Mouse (Mus musculus): ENCODE results near the gene Pirt.

Pirt gene

GRCm38 (mm10) chr11:66946521-66946920 is 34.7 kb downstream of the Pirt start:
- DNase-seq (ENCODE audit: low spot score in 2 of 2): no peak

- DNase-seq (ENCODE audit: low spot score in 2 of 2): no peak
Measured at GRCm38 (mm10) chr11:66946922-66947321, 35.1 kb downstream of the Pirt start.

DNA sequence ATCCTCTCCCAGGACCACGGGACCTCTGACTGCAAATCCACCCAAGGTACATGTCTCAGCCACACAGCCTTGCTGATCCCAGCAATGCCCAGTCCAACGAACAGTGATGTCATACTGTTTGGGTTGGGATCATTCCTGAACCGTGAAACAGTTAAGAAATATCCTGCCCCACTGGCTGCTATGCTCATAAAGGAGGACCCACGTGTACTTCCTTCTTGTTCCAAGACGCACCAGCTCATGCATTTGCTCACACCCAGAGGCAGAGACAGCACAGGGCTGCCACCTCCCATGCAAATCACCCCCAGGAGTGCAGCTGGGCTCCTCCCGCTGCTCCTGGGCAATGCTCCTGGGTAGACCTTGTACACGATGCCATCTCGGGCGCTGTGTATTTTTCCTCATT is 44.5 kb downstream of the Pirt start, which contains the start of gene Tmem238l:
Tmem238l (plus strand) TSS at position 336 of the 400 bp plus-strand sequence.
- no peak for DNase-seq (ENCODE audit: low spot score in 2 of 2)

DNA sequence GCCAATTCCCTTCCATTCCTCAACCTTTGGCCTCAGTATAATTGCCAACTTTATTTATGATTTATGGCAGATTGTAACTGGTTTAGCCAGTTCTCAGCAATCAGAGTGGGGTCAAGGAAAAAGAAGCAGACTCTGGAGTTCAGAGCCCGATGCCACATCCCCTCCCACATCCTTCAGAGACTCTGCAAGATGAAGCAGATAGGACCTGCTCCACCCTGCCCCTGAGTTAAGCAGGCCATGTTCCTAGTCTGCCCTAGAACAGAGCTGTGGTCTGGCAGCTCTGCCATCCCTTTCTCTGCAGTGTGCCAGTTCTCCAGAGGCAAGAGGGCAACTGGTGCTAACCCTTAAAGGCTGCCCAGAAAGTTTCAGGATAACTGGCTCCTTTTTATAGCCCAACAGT is 49.0 kb downstream of the Pirt start:
- DNase-seq (ENCODE audit: low spot score in 2 of 2): no peak

DNA sequence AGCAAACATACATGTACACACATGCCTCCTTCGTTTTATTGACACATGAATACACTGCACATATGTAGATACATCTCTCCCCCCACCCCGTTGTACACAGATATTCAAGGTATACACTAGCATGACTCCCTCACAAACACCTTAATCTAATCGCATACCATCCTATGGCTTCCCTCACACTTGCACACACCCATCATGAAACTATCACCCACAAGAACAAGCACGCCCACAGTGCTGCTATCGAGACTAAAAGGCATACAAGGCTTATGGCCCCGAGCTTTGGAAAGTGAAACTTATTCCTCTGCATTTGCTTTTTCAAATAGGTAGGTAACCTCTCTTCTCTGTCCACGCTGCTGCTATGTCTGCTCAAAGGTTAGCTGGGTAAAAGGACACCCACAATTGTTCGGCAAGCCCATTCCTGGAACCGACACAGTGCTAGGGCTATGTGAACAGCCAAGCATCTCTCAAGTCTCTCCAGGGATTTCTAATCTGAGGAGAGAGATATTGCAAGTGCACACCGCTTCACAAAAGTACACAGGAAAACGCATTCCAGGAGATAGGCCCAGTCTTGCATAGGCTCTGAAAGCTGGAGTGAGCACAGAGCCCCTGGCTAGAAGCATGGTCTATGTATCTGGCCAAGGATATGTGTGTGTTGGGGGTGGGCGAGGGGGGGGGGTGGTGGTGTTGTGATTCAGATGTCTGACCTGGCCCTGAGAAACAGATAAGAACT is 49.8 kb downstream of the Pirt start:
- no peak for DNase-seq (ENCODE audit: low spot score in 2 of 2)

DNA sequence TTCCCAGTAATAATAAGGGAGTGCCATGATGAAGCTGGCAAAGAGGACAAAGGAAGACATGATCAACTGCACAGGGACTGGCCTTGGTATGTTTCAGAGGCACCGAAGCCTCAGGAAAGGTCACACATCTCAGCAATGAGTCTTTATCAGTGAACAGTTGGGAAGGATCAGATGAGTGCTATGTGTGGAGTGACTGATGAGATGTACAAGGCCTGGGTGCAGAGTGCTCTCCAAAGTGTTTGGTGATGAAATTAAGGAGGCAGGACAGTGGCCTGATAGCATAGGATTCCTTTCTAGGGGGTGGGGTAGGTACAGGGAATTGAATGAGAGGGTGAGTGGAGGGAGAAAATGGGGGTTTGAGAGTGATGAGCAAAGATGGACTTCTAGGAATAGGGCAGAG is 51.7 kb downstream of the Pirt start:
- no peak for DNase-seq (ENCODE audit: low spot score in 2 of 2)

- no peak for DNase-seq (ENCODE audit: low spot score in 2 of 2)
Measured at GRCm38 (mm10) chr11:66966500-66967116, 54.8 kb downstream of the Pirt start.

- DNase-seq (ENCODE audit: low spot score in 2 of 2): no peak
Measured at GRCm38 (mm10) chr11:66968575-66968974, 56.8 kb downstream of the Pirt start.

DNA sequence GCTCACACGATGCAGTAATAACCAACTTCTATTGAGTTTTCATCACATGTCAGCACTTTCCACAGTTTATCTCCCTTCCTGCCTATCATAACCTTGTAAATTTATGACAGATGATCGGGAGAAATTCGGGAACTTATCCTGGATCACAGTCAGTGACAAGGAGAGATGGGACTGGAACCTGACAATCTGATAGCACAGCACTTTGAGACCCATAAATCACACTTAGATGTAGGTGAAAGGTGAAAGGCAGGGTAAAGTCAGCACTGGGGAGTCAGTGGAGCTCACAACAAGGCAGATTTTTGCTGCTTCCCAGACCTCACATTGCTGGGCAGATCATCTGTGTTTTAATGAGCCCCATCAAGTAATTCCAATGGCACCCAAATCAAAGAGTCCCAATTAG is 61.7 kb downstream of the Pirt start:
- DNase-seq (ENCODE audit: low spot score in 2 of 2): no peak

- no peak for DNase-seq (ENCODE audit: low spot score in 2 of 2)
Measured at GRCm38 (mm10) chr11:66975606-66976330, 64.0 kb downstream of the Pirt start.
